Mouse (Mus musculus) G1E (cell line): ENCODE results near the gene Ptrh2. TPM values are rescaled to one million over a fixed set of nuclear protein-coding genes. Genes with fewer than 3 reads are reported as not detected.
"Not testable (repeated sequence)": the region's sequence is repeated elsewhere in the genome, so short reads cannot be mapped to it uniquely, and the experiment has no call there.

Source experiments
- ATAC-seq: 2 replicates; pipeline ENCODE4 v1.8.0; 2016; ENCODE audit warnings: mild to moderate bottlenecking; ENCODE audit not compliant: insufficient number of reproducible peaks, poor library complexity, low FRiP score, severe bottlenecking; ENCODE audit errors: extremely low read depth
- DNase-seq: peaks from one replicate; pipeline ENCODE4 v3.0.0; 2012; ENCODE audit warnings: low spot score
- H3K27me3 ChIP-seq: 2 replicates; pipeline ENCODE4 v1.6.1; 2012; ENCODE audit warnings: mild to moderate bottlenecking, low read length, inconsistent platforms; ENCODE audit not compliant: insufficient read depth
- H3K36me3 ChIP-seq: replicated peaks from 2 replicates; pipeline ENCODE3; 2012; ENCODE audit warnings: mild to moderate bottlenecking, inconsistent platforms
- H3K4me1 ChIP-seq: 2 replicates; pipeline ENCODE4 v1.6.1; 2012; ENCODE audit warnings: low read depth, low read length, inconsistent platforms, mixed read lengths; ENCODE audit not compliant: insufficient read depth
- H3K4me3 ChIP-seq: 2 replicates; pipeline ENCODE4 v1.5.1; 2012; ENCODE audit warnings: low read depth, mild to moderate bottlenecking, inconsistent platforms, low read length, moderate library complexity, mixed read lengths
- H3K9me3 ChIP-seq: replicated peaks from 2 replicates; pipeline ENCODE4 v1.6.1; 2012; ENCODE audit warnings: inconsistent platforms
- CTCF ChIP-seq: IDR thresholded peaks from 2 replicates; pipeline ENCODE4 v1.5.1; 2012; ENCODE audit warnings: low read depth, low read length, inconsistent platforms, mixed read lengths
- GATA1 ChIP-seq: IDR thresholded peaks from 2 replicates; pipeline ENCODE4 v1.6.1; 2012; ENCODE audit warnings: borderline replicate concordance, low read length, inconsistent platforms, mixed read lengths
- GATA2 ChIP-seq: IDR thresholded peaks from 2 replicates; pipeline ENCODE4 v1.6.1; 2012; ENCODE audit warnings: low read depth, low read length, inconsistent platforms, borderline replicate concordance
- POLR2AphosphoS5 ChIP-seq: IDR thresholded peaks from 2 replicates; pipeline ENCODE4 v1.6.1; 2012; ENCODE audit warnings: low read depth, low read length, inconsistent platforms; ENCODE audit not compliant: insufficient replicate concordance
- TAL1 ChIP-seq: conservative IDR thresholded peaks from 2 replicates; pipeline ENCODE4 v1.6.1; 2012; ENCODE audit warnings: low read depth, low read length, inconsistent platforms, mixed read lengths
- polyA plus RNA-seq: library from polyadenylated mRNA; stranded (reverse); fragments of >175 nt; gene quantifications from 2 replicates; pipeline ENCODE4 v1.2.3, GENCODE M21; 2012
- total RNA-seq, 2 experiments: library from RNA; stranded (forward) in 1 of 2; stranded (reverse) in 1 of 2; fragments of 200-1000 nt in 1 of 2; fragments of >200 nt in 1 of 2; fragmentation: Nextera tagmentation in 1 of 2; gene quantifications; 2 replicates each; pipeline ENCODE4 v1.2.3; 2014 to 2017

The Ptrh2 gene
- total and polyA plus RNA-seq, 3 experiments: 1.7 to 41.0 (median 29.6) TPM

- peaks cover 20% of the 10 kb centered on the region for H3K4me1 ChIP-seq
- no peak for ATAC-seq
- TF ChIP-seq TAL1: no peak
- TF ChIP-seq GATA1: no peak
- TF ChIP-seq CTCF: no peak
- TF ChIP-seq POLR2AphosphoS5: no peak
- TF ChIP-seq GATA2: no peak
- H3K36me3 ChIP-seq: peaks cover 70% of the 10 kb centered on the region
- H3K27me3 ChIP-seq: no peaks in the 10 kb centered on the region
- DNase-seq: no peak
- no peaks in the 10 kb centered on the region for H3K9me3 ChIP-seq
- no peak overlapping the region for H3K4me3 ChIP-seq
Measured at GRCm38 (mm10) chr11:86734241-86734939, 50.6 kb downstream of the Ptrh2 start.

GRCm38 (mm10) chr11:86734993-86735392 is 51.2 kb downstream of the Ptrh2 start:
- no peak overlapping the region for H3K4me3 ChIP-seq
- H3K36me3 ChIP-seq: peaks cover 66% of the 10 kb centered on the region
- H3K27me3 ChIP-seq: no peaks in the 10 kb centered on the region
- TF ChIP-seq GATA2 (no peak), GATA1 (no peak), CTCF (no peak), TAL1 (no peak), POLR2AphosphoS5 (no peak)
- H3K9me3 ChIP-seq: no peaks in the 10 kb centered on the region
- peaks cover 25% of the 10 kb centered on the region for H3K4me1 ChIP-seq
- no peak for DNase-seq
- no peak for ATAC-seq

- no peak for ATAC-seq
- Histone ChIP-seq H3K27me3 (no peaks in the 10 kb centered on the region), H3K4me3 (no peak overlapping the region), H3K36me3 (peaks cover 44% of the 10 kb centered on the region), H3K9me3 (no peaks in the 10 kb centered on the region), H3K4me1 (peaks cover 45% of the 10 kb centered on the region)
- no peak for TF ChIP-seq POLR2AphosphoS5
- TF ChIP-seq TAL1: no peak
- TF ChIP-seq GATA1: no peak
- no peak for TF ChIP-seq CTCF
- no peak for TF ChIP-seq GATA2
- no peak for DNase-seq
Measured at GRCm38 (mm10) chr11:86737301-86738000, 53.7 kb downstream of the Ptrh2 start.

- H3K4me3 ChIP-seq, DNase-seq, H3K27me3 ChIP-seq, ATAC-seq, H3K9me3 ChIP-seq: not testable (repeated sequence)
- peaks cover 52% of the 10 kb centered on the region for H3K4me1 ChIP-seq
- peaks cover 38% of the 10 kb centered on the region for H3K36me3 ChIP-seq
Measured at GRCm38 (mm10) chr11:86738308-86738707, 54.5 kb downstream of the Ptrh2 start.

- DNase-seq (no peak), ATAC-seq (no peak)
- TF ChIP-seq POLR2AphosphoS5 (no peak), GATA2 (no peak), TAL1 (no peak), GATA1 (no peak), CTCF (no peak)
- Histone ChIP-seq H3K4me3 (no peak overlapping the region; the same call in 1 of the 2 replicates), H3K4me1 (peaks cover 58% of the 10 kb centered on the region), H3K36me3 (peaks cover 32% of the 10 kb centered on the region), H3K9me3 (no peaks in the 10 kb centered on the region), H3K27me3 (no peaks in the 10 kb centered on the region)
Measured at GRCm38 (mm10) chr11:86738956-86739355, 55.2 kb downstream of the Ptrh2 start.

- DNase-seq (no peak), ATAC-seq (no peak)
- Histone ChIP-seq H3K4me1 (peaks cover 61% of the 10 kb centered on the region), H3K4me3 (no peak overlapping the region; the same call in 1 of the 2 replicates), H3K27me3 (no peaks in the 10 kb centered on the region), H3K36me3 (peaks cover 27% of the 10 kb centered on the region), H3K9me3 (no peaks in the 10 kb centered on the region)
- TF ChIP-seq POLR2AphosphoS5: no peak
- TF ChIP-seq TAL1: no peak
- no peak for TF ChIP-seq CTCF
- no peak for TF ChIP-seq GATA2
- TF ChIP-seq GATA1: no peak
Measured at GRCm38 (mm10) chr11:86739470-86739869, 55.7 kb downstream of the Ptrh2 start.
